Mouse (Mus musculus) heart, embryonic 14.5 days (tissue): ENCODE data around the gene Def6. TPM values are rescaled to one million over a fixed set of nuclear protein-coding genes. Genes with fewer than 3 reads are reported as not detected.

Experiments
- ATAC-seq: fragments of 200-750 bp; cut with Nextera tagmentation; 2 replicates; pipeline ENCODE4 v1.8.0; 2017; ENCODE audit warnings: low read depth, moderate TSS enrichment; ENCODE audit not compliant: insufficient number of reproducible peaks, insufficient read depth, low FRiP score
- H3K27ac ChIP-seq, 2 experiments: fragments of 200-500 bp in 1 of 2; fragments of 300-500 bp in 1 of 2; sonication (generic) in 1 of 2; replicated peaks in 1 of 2; 2 replicates each; pipeline ENCODE4 v1.5.1; 2012 to 2014; ENCODE audit warnings: low read depth in 2 of 2, low read length in 2 of 2, control low read depth in 1 of 2, mild to moderate bottlenecking in 1 of 2, mixed read lengths in 1 of 2; ENCODE audit not compliant: control insufficient read depth in 1 of 2, insufficient read depth in 1 of 2
- H3K27me3 ChIP-seq: fragments of 300-500 bp; sonication (generic); 2 replicates; pipeline ENCODE4 v1.6.1; 2014; ENCODE audit warnings: mild to moderate bottlenecking, low read length, control low read depth; ENCODE audit not compliant: control insufficient read depth, insufficient read depth
- H3K36me3 ChIP-seq: fragments of 300-500 bp; sonication (generic); 2 replicates; pipeline ENCODE4 v1.6.1; 2014; ENCODE audit warnings: mild to moderate bottlenecking, control low read depth, low read length, mixed read lengths; ENCODE audit not compliant: control insufficient read depth, insufficient read depth
- H3K4me1 ChIP-seq, 2 experiments: fragments of 200-500 bp in 1 of 2; fragments of 300-500 bp in 1 of 2; sonication (generic) in 1 of 2; 2 replicates each; pipeline ENCODE4 v1.6.1; 2012 to 2014; ENCODE audit warnings: low read length in 2 of 2, control low read depth in 1 of 2, mixed read lengths in 1 of 2; ENCODE audit not compliant: control insufficient read depth in 2 of 2, insufficient read depth in 2 of 2
- H3K4me2 ChIP-seq: fragments of 300-500 bp; sonication (generic); 2 replicates; pipeline ENCODE4 v1.6.1; 2014; ENCODE audit warnings: mild to moderate bottlenecking, low read length
- H3K4me3 ChIP-seq, 2 experiments: fragments of 200-500 bp in 1 of 2; fragments of 300-500 bp in 1 of 2; sonication (generic) in 1 of 2; 2 replicates each; pipeline ENCODE4 v1.5.1; 2012 to 2014; ENCODE audit warnings: low read length in 2 of 2, mild to moderate bottlenecking in 2 of 2, control low read depth in 1 of 2, low read depth in 1 of 2, moderate library complexity in 1 of 2; ENCODE audit not compliant: control insufficient read depth in 1 of 2, insufficient read depth in 1 of 2
- H3K9ac ChIP-seq: fragments of 300-500 bp; sonication (generic); 2 replicates; pipeline ENCODE4 v1.6.1; 2014; ENCODE audit warnings: mild to moderate bottlenecking, low read length
- H3K9me3 ChIP-seq: fragments of 300-500 bp; sonication (generic); 2 replicates; pipeline ENCODE4 v1.6.1; 2016; ENCODE audit warnings: low read length, control low read depth; ENCODE audit not compliant: control insufficient read depth
- WGBS: fragments of 180-500 bp; shearing (Covaris S2); extraction: QIAGEN DNeasy Blood & Tissue Kit; methylation state at CpG from one replicate; pipeline ENCODE4 v1.1.7; 2014; 5-methylcytosine and 5-hydroxymethylcytosine counted together
- polyA plus RNA-seq: library from polyadenylated mRNA; unstranded; fragments of >200 nt; fragmentation: Nextera tagmentation; extraction: Ambion mirVana; gene quantifications from 2 replicates; pipeline ENCODE4 v1.2.1, GENCODE M21; 2014

Gene Def6
- polyA plus RNA-seq, 1 experiment from 2014 or later: 1.5 TPM

GRCm38 (mm10) chr17:28274739-28275138 is 67.2 kb downstream of the Def6 start:
- Histone ChIP-seq H3K9ac (no peak overlapping the region), H3K27ac (no peak overlapping the region), H3K4me2 (no peak overlapping the region), H3K36me3 (no peaks in the 10 kb centered on the region), H3K4me1 (peaks cover 13% of the 10 kb centered on the region in 2 experiments), H3K27me3 (no peaks in the 10 kb centered on the region), H3K4me3 (no peak overlapping the region), H3K9me3 (no peaks in the 10 kb centered on the region)
- 76% methylated on average over 3 of the region's 3 CpGs for WGBS
- ATAC-seq: no peak

GRCm38 (mm10) chr17:28277226-28277625 is 69.6 kb downstream of the Def6 start:
- no peak for ATAC-seq
- Histone ChIP-seq H3K4me1 (peaks cover 18 to 28% of the 10 kb centered on the region in 2 experiments), H3K27me3 (no peaks in the 10 kb centered on the region)

GRCm38 (mm10) chr17:28277721-28278120 is 70.1 kb downstream of the Def6 start:
- H3K9me3 ChIP-seq: no peaks in the 10 kb centered on the region
- no peak overlapping the region for H3K9ac ChIP-seq
- no peak overlapping the region for H3K27ac ChIP-seq
- H3K27me3 ChIP-seq: no peaks in the 10 kb centered on the region
- WGBS: 85% methylated on average over 10 of the region's 10 CpGs
- H3K36me3 ChIP-seq: no peaks in the 10 kb centered on the region
- ATAC-seq: no peak
- no peak overlapping the region for H3K4me2 ChIP-seq
- H3K4me1 ChIP-seq: peaks cover 14 to 26% of the 10 kb centered on the region in 2 experiments
- no peak overlapping the region for H3K4me3 ChIP-seq

More at GRCm38 (mm10) chr17:28277226-28277625, 69.6 kb downstream of the Def6 start:
- 85% methylated on average over 14 of the region's 14 CpGs for WGBS
- no peak overlapping the region for H3K4me2 ChIP-seq
- no peaks in the 10 kb centered on the region for H3K36me3 ChIP-seq
- H3K9ac ChIP-seq: no peak overlapping the region
- H3K27ac ChIP-seq: no peak overlapping the region
- no peak overlapping the region for H3K4me3 ChIP-seq
- H3K9me3 ChIP-seq: no peaks in the 10 kb centered on the region

- H3K4me2 ChIP-seq: no peak overlapping the region
- WGBS: 77% methylated on average over 3 of the region's 3 CpGs
- H3K9me3 ChIP-seq: no peaks in the 10 kb centered on the region
- no peak overlapping the region for H3K27ac ChIP-seq
- no peaks in the 10 kb centered on the region for H3K36me3 ChIP-seq
- peaks cover 14 to 23% of the 10 kb centered on the region in 2 experiments for H3K4me1 ChIP-seq
- no peak overlapping the region for H3K4me3 ChIP-seq
- no peak overlapping the region for H3K9ac ChIP-seq
- ATAC-seq: no peak
- H3K27me3 ChIP-seq: no peaks in the 10 kb centered on the region
These were observed 70.6 kb downstream of the Def6 start for GRCm38 (mm10) chr17:28278156-28278555.

Other genes starting within 250 kb of the Def6 start
- gene Tcp11, start 127.1 kb upstream of the Def6 start, polyA plus RNA-seq: 0.31 and 0.45 TPM in 2 replicates
- gene Scube3, start 65.6 kb upstream of the Def6 start, polyA plus RNA-seq: 0.53 and 1.4 TPM in 2 replicates
- 19.2 and 23.0 TPM in 2 replicates for gene Zfp523, start 30.6 kb upstream of the Def6 start, polyA plus RNA-seq
- 2.2 TPM in 2 replicates for gene Ppard, start 24.9 kb downstream of the Def6 start, polyA plus RNA-seq
- 17.8 and 19.5 TPM in 2 replicates for gene Fance, start 105.7 kb downstream of the Def6 start, polyA plus RNA-seq
- 440 and 513 TPM in 2 replicates for gene Rpl10a, start 120.7 kb downstream of the Def6 start, polyA plus RNA-seq
- 5.4 and 7.2 TPM in 2 replicates for gene Tead3, start 143.0 kb downstream of the Def6 start, polyA plus RNA-seq
- gene Tulp1, start 157.4 kb downstream of the Def6 start, polyA plus RNA-seq: 3.3 and 3.4 TPM in 2 replicates